Mouse (Mus musculus): Measurements from ENCODE around the gene Gm10320. TPM values are rescaled to one million over a fixed set of nuclear protein-coding genes. Genes with fewer than 3 reads are reported as not detected.

Gm10320 gene
- 1 to 10 TPM; 2.0 to 2.3 TPM for polyA plus RNA-seq (2012; fragmentation: generic; extraction: Trizol)

DNA sequence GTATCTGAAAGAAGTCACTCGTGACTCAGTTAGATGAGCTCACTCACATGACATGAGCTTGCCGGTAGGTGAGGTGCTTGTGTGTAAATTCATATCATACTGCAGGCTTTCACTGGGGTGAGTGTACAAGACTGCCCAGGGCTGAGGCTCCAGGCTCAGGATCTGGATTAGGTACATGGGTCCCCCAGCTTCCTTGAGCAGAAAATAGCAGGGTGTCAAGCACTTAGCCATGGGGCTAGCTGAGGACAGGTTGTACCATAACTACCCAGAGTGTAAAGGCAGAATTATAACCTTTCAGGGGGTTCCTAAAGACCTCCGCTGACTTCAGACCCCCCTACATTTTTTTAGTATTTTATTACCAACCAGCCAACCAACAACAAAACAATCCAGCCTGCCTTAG, at the start of gene Gm10320:
TSS of gene Gm10320 (minus strand) at position 93 of the 400 bp plus-strand sequence.

Other genes starting within 250 kb of the Gm10320 start
- 1 to 10 TPM; 2.2 to 4.4 TPM for gene Utp15, start 229.0 kb downstream of the Gm10320 start, polyA plus RNA-seq (2012; fragmentation: generic; extraction: Trizol)
- 10 to 100 TPM in 1 of 2 experiments, under 1 TPM in 1; 0.71 to 10.8 TPM for gene Ankra2, start 228.9 kb downstream of the Gm10320 start, polyA plus RNA-seq (2012; fragmentation: generic; extraction: Trizol)
- gene Gm21976, start 212.1 kb downstream of the Gm10320 start, polyA plus RNA-seq (2012; fragmentation: generic; extraction: Trizol): not detected
- gene Btf3, start 175.0 kb downstream of the Gm10320 start, polyA plus RNA-seq (2012; fragmentation: generic; extraction: Trizol): 100 to 1,000 TPM; 594 to 946 TPM
- 1 to 10 TPM; 1.4 to 2.0 TPM for gene Foxd1, start 137.8 kb downstream of the Gm10320 start, polyA plus RNA-seq (2012; fragmentation: generic; extraction: Trizol)
- gene Tmem174, start 145.4 kb upstream of the Gm10320 start, polyA plus RNA-seq (2012; fragmentation: generic; extraction: Trizol): not detected
- 10 to 100 TPM in 1 of 2 experiments, under 1 TPM in 1; 0.90 to 11.7 TPM for gene Tmem171, start 202.8 kb upstream of the Gm10320 start, polyA plus RNA-seq (2012; fragmentation: generic; extraction: Trizol)